Mouse (Mus musculus) testis, adult 2 months (tissue): ENCODE data around the gene Fndc10.

Experiments
- CTCF ChIP-seq: fragments of 200-500 bp; IDR thresholded peaks from 2 replicates; pipeline ENCODE4 v1.5.1; 2012; ENCODE audit warnings: low read depth, mild to moderate bottlenecking, inconsistent platforms, low read length, moderate library complexity; ENCODE audit not compliant: control insufficient read depth, insufficient read depth, insufficient replicate concordance
- POLR2A ChIP-seq: fragments of 200-500 bp; IDR thresholded peaks from 2 replicates; pipeline ENCODE4 v1.6.1; 2012; ENCODE audit warnings: low read depth, mild to moderate bottlenecking, inconsistent platforms, low read length, moderate library complexity; ENCODE audit not compliant: control insufficient read depth

DNA sequence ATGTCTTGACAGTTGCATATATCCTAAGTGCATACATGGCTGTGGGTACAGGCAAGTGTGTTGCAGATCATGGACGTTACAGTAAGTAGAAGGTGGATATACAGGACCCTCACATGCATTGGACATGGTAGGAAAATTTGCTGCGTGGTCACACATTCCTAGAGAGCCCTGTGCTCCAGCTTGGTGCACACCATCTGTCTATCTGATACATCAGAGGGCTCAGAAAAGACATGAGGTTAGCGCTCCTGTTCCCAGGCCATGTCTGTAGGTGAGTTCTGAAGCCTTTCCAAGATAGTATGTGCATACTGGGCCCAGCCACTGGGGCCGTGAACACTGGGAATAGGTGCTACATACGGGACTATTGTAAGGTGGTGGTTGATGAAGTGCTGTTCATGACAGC, 42.3 kb downstream of the Fndc10 start:
- TF ChIP-seq CTCF (no peak), POLR2A (no peak)
